Mouse (Mus musculus) embryo, embryonic 10.5 days (tissue): ENCODE measurements at regions not wholly inside any gene's neighbourhood (a gene's known extent, or its start where the extent isn't known, plus 50 kb on each side); places are given as distances from the start of the nearest gene placed in this dataset.

Source experiments
- DNase-seq: peaks from one replicate; pipeline ENCODE4 v3.0.0-alpha.2; 2015; ENCODE audit warnings: low spot score

DNA sequence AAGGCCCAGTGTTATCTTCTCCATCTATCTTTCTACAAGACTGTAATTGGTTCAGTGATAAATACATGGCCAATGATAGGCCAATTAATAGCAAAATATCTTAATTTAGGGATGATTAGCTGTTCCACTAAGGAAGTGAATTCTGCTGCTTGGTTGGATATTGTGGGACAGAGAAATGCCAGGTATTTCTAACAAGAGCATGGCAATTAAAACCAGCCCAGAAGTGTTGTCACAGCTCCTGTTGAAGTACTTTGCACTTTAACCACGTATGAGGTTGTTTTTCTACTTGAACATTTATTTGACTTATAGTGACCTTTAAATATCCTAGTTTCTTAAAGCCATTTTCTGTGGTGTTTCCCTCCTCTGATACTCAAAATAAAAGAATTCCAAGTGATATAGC is 65.7 kb upstream of the Acsl4 start:
- no peak for DNase-seq

DNA sequence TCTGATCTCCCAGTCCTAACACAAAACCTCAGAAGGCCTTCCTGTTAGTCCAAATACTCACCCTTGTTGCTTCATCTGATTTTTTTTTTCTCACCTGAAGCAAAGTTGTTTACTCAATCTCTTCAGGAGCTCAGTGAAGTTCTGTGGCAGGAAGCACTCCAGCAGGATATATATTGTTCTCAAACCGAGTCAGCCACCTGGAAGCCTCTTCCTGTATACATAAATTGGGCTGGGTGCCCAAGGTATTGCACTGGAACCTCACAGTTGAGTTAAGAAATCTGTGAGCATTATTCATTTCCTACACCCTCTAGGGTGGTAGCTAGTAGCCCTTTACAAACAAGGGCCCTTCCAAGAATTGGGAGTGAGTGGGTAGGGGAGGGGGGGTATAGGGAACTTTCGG is 73.8 kb upstream of the Acsl4 start:
- DNase-seq, result no peak

DNA sequence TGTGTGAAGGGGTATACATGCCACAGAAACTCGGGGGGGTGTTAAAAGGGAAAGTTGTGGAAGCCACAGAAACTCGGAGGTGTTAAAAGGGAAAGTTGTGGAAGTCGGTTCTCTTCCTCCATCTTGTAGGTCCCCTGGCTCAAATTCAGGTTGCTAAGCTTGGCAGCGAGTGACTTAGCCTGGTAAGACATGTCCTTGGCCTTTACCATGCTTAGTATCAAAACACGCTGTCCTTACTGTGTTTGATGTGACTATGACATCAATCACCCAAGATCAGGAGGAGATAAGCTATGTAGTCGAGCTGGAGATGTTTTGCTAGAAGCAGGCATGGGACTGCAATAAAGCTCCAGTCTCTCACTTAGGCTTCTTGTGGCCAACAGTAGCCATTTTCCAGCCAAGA is 74.4 kb upstream of the Acsl4 start:
- no peak for DNase-seq

DNA sequence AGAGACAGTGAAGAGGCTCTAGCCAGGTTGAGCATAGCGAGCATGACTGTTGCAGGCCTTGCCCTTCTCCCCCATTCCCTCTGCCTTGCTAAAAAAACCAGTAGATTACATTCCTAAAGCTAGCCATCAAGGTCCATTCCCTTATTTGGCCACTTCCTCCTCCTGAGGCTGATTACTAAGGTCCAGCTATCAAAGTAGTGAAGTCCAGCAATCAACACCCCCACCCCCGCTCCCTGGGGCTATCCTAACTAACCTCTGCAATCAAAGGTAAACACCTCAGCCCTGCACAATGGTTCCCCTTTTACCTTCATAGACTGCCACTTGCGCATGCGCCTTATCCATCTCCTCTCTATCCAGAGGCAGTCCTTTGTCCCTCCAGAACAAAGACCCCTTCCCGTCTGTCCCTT is 77.5 kb upstream of the Acsl4 start:
- DNase-seq, result peak; percentile 60

DNA sequence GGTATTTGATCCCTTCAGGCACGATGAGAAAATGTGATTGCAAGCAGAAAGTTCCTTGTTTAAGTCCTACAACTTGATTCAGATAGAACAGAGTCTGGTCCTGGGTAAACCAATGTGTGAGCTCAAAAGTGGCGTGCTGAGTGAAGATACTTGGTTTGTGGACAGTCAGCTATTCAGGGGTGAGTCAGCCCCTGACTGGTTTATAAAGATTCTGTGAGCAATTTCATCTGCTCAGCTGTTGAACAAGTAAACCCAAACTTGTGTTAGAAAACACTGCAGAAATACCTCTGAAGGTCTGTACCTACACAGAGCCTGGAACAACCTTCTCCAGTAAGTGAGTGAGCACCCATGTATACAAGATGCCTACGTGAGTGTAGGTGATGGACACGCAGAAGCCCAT is 78.1 kb upstream of the Acsl4 start:
- DNase-seq, result peak; percentile 3

DNA sequence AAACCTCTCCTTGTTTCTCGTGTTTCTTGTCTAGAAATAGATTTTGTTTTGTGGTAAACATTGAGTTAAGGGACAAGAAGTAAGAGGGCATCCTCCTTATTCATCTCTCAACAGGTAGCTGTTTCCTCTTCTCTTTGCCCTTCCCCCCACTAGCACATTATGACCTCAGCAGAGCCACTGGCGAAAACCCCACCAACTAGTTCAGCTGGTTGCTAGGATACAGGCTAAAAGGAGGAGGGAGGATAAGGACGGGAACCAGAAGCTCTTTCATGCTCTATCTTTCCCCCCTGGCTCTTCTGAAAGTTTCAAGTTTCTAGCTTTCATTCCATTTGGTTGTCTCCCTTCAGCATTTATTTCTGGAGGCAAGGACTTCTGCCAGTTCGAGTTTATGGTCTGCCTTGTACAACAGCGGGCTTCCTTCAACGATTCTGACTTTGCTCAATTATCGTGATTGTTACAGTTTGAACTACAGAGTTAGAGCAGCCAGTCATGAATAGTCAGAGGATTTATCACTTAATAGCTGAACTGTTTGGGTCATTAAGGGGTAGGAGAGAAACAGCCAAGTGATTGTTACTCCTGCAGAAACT is 78.8 kb upstream of the Acsl4 start:
- peak; percentile 78 for DNase-seq

DNA sequence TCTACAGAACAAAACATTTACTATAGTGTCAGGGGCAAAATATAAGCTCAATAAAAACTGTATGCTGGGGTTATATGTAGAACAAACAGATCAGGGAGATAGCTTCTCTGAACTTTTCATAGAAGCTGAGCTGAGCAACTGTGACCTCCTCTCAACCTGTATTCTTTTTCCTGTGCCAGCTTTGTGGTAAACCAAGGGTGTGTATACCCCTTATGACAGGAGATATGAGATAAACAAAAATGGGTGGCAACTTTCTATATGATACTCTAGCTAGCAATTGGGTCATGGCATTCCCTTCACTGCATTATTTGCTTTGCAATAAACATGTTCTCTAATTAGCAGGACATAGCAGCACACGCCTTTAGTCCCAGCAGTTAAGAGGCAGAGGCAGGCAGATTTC is 79.7 kb upstream of the Acsl4 start:
- DNase-seq, result no peak

DNA sequence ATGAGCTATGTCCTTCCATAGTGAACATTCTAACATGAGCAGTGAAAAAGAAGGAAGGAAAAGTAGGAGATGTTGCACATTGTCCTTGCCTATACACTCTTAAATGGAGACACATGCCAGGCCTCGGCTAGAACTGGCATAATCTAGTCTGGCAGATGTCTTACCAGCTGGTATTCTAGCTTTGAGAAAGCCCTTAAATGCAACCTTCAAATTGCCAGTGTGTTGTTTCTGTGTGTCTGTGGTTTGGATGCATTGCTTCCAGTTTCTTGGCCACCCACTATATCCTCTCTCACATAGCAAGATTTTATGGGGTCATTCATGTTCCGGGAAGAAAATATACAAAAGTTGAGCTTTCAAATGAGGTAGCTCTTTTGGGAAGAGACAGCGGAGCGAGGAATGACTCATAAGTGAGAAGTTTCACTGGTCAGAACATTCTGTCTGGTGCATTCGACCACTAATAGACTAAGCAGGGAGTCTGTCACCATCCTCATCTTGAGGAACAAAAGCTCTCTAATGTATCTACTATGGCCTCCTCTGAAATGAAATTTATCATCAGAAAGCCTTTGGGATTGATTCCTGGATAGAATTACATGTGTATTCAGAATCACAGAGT is 91.0 kb upstream of the Acsl4 start:
- DNase-seq, result no peak

DNA sequence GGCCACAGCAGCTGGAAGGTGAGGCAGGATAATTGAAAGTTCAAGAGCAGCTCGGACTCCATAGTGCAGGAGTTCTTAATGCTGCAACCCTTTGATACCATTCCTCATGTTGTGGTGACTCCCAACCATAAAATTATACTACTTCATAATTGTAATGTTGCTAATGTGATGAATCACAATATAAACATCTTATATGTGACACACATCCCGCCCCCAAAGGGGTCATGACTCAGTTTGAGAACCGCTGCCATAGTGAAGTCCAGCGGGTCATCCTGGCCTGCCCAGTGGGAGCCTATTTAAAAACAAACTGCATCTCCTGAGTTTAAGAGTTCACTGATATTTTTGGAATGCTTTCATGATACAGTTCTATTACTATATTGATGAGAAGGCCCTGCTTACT is 97.7 kb upstream of the Acsl4 start:
- DNase-seq, result no peak

DNA sequence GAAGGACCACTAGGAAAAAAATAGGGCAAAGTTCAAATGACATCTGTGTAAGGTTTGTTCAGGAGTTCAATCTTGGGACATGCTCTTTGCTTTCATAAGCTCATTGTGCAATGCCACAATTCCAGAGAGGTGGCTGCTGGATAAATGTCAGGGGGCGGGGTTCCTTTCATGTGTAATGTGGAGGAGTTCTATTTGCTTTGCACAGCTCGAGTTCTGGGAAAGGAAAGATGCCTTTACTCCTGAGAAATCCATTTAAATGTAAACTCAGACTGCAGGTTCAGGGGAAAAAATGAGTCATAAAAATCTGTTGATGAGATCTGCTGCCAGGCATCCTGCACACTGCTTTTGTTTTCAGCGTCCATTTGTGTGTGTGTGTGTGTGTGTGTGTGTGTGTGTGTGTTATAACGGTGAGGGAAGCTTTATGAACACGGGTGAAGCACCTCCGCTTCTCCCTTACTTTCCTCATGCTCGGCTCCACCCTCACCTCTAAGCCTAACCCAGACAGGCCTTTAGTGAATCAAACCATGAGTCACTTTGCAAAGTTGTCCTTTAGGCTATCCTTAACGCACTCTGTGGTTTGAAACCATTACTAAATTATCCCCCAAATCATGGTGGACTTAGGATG is 99.9 kb upstream of the Acsl4 start:
- DNase-seq, result no peak

DNA sequence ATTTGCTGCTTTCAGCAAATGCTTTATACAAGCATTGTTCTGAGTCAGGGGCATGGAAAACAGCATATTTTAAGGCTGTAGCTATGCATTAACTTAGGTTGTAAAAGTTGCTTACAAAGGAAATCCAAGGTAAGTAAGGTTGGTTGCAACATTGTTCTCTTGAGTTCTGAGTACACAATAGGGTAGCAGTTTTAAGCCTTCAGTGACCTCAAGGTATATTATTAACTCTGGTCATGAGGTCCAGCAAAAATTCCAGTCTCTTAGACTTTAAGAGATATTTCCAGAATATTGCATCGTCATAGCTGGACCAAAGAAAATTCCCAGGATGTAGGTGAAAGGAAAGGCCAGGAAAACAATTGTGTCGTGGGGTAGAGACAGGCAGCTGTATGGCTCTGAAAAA is 110.8 kb upstream of the Acsl4 start:
- no peak for DNase-seq

DNA sequence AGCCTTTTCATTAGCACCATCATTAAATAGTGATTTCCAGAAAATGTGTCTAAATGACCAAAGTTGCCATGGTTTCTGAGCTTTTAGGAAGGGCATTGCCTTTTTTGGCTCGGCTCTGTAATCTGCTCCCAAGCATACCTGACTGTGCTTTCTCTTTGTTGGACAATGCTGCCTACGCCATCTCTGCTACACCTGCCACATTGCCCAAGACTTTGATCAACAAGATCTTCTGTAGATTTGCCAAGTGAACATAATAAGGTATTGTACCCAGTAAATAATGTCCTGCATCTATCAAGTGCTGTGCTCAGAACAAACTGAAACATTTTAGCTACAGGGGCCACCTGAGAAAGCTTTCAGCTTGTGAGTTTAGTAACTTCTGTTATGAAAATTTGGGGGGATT is 114.6 kb upstream of the Acsl4 start:
- DNase-seq, result no peak

DNA sequence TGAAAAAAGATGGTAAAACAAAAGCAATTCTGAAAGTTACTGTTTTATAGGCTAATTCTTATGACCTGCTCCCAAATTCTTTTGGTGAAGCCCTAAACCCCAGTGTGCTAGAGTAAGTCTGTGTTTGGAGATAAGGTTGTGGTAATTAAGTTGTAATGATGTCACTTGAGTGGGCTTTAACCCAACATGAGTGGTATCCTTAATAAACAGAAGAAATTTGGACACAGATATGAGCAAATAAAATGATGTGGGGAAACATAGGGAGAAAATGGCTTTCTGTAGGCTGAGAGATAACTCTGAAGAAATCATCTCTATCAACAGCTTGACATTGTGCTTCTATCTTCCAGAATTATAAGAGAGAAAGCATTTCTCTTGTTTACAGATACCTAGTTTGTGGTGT is 117.1 kb upstream of the Acsl4 start:
- no peak for DNase-seq

DNA sequence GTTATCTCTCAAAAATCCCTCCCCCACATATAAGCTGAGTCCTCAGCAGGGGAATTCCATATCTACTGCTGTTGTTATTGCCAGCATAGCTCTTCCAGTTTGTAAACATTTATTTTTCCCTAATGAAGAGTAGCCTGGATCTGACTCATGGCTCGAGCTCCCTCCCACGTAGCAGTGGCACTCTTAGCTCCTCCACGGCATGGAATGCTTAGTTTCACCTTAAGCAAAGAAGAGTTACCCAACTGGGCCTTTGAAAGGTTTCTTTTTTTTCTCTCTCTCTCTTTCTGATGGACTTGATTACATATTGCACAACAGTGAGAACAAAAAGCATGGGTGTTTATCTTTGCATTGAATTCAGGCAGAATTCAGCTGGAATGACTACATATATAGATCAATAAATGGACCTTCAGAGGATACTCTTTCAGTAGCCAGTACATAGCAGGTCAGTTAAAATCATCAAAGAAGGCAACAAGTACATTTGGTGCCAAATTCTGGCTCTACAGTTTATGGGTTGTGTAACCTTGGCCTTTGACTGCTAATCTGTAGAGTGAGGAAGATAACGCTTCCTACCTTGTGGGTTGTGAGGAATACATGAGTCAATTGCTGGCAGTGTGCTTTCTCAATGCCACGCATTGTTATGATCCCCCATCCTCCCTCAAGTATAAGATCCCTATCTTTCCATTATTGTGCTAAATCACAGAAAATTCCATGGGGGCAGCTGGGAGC is 126.2 kb upstream of the Acsl4 start:
- DNase-seq, result no peak

DNA sequence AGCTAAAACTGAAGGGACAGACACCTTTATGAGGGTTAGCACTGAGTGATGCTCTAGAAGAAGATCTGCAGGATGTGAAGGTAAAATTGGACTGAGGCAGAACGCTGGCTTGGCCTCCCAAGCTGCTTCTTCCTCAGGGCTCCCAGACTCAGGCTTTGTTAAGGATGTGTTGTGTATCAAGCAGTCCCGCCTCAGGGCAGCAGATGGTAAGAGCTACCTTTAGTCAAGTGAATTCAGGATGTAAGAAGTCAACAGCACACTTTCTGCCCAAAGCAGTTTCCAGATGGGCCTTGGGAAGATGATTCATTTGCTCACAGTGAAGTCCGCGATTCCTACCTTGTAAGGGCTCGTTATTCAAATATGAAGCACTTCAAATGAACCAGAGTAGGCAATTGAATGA is 126.9 kb upstream of the Acsl4 start:
- DNase-seq, result no peak

DNA sequence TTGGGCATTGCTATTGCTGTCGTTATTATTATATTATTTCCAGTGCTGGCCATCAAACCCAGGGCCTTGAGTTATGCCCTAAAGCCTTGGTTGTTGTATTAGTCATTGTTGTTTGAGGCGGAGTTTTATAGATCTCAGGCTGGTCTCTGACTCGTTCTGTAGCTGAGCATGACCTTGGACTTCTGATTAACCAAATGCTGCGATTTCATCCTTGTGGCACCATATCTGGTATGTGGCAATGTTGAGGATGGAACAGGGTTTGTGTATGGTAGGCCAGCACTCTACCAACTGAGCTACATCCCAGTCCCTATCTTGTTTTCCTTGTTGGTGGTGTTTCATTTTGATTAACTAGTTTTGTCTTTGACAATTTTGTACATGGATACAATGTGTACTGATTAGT is 130.7 kb upstream of the Acsl4 start:
- DNase-seq, result no peak

DNA sequence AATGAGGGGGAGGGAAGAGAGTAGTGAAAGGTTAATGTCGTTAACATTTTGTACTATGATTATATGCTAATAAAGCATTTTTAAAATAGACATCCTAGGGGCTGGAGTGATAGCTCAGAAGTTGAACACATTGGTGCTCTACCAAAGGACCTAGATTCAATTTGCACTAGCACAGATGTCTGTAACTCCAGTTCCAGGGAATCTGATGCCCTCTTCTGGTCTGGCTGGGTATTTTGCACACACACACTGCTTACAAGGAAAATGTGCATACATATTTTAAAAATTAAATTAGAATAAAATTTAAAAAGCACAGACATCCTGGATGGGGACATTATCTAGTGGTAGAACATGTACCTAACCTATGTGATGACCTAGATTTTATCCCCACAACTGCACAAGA is 136.6 kb upstream of the Acsl4 start:
- peak; percentile 43 for DNase-seq

DNA sequence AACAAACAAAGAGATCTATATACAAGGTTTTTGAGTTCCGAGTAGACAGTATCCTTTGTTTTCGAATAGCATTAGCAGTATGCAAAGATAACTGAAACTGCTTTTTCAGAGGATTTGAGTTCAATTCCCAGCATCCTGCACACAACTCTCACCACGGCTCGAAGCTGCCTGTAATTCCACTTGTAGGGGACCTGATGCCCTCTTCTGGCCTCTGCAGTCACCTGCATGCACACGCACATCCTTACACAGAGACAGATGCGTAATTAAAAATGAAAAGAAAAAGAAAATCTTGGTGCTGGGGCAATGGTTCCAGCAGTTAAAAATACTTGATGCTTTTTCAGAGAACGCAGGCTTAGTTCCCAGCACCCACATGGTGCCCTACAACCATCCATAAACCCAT is 139.6 kb upstream of the Acsl4 start:
- DNase-seq, result peak; percentile 42

DNA sequence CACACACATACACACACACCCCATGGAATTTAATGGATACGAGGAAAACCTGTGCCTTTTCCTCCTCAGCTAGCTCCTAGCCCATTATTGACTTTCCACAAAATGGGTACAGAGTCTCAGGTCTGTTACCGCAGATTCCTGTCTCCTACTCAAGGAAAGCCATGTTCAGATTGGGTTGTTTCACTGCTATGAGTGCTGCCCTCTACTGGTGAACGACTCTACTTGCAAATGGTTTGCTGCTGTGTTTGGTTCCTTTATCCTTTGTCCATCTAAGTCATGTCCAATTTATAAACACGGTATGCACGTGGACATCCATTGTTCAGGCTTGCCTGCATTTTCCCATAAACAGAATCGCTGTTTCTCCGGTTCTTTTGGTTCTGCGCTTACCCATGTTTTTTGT is 144.4 kb upstream of the Acsl4 start:
- peak; percentile 77 for DNase-seq

DNA sequence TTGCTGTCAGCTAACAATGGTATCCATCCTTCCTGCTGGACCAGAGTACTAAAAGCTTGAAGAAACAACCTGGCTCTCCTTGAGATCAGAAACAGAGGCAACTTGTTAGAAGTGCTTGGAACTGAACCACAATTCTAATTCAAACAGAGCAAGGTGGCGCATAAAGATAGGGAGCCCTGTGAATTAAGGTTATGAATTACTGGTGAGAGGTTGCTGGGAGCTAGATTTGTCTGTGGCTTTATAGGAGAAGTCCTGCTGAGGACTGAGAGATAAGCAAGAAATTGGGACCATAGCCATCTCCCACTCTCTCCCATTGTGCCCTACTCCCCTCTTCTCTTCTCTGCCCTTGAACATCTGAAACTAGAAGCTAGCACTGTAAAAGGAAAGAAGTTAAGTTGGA is 145.2 kb upstream of the Acsl4 start:
- DNase-seq, result no peak

DNA sequence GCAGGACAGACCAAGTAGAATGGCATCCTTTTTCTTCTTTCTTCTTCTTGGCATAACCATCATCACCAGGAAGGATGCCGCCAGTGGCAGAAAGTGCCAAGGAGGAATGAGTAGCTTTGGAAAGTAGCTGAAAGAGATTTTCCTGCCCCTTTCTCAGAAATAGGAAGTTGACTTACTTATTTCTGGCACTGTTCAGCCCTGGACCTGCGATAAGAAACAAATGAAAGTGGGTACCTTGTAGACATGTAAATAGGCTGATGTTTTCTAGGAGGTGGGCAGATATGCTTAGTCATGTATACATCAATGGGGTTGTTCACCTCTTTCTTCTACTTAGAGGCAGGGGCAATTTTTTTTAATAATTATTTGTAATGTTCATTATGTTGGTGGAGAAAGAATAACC is 145.3 kb upstream of the Tmem164 start:
- no peak for DNase-seq

DNA sequence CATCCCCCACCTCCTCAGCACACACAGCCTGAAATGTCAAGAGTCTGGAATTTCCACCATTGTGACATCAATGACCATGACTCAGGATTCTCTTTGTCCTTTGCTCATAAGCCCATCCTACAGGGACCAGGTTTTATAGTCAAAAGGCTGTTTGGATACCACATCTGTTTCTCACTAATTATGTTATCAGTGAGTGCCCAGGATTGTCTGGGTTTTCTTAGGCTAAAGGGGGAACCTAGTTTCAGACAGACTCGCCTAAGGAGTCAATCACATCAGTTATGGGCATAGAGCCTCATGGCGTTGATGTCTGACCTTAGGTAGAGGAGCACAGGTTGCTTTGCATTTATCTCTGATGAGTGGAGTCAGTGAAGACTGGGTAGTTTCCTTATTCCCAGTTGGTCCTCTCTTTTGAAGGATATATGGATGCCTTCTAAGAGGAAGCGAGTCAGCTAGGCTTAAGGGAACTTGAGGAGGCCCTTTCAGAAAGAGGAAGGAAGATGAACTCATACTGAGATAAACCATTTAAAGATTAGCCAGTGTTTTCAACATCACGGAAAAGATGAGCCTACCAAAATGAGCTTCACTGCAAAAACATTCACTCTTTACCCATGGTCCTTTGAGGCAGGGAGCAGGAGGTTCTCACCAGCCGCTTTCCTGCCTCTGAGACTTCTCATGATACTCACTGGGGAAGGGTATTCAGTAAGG is 143.8 kb upstream of the Tmem164 start:
- no peak for DNase-seq

DNA sequence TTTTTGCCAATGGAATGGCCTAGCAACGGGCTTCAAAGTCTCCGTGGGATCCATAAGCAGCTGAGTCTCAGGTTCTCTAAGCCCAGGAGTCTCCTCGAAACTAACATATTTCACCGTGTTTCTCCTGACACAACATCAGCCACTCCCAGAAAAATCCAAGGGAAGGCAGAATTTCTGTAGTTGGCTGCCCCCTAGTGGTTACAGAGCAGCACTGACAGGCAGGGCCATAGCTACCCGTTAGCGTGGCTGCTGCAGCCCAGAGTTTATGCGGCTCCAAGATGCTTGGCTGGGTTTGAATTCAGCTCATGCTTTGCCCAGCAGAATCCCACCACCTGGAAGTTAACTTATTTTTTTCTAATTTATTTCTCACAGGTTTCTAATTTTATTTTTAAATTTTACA is 140.9 kb upstream of the Tmem164 start:
- peak; percentile 90 for DNase-seq
